Mouse (Mus musculus) stomach, embryonic 14.5 days (tissue): ENCODE measurements at regions not wholly inside any gene's neighbourhood (a gene's known extent, or its start where the extent isn't known, plus 50 kb on each side); places are given as distances from the start of the nearest gene placed in this dataset.

Source experiments
- ATAC-seq: fragments of 200-750 bp; cut with Nextera tagmentation; 2 replicates; pipeline ENCODE4 v1.8.0; 2017; ENCODE audit warnings: low read depth, moderate TSS enrichment; ENCODE audit not compliant: insufficient number of reproducible peaks, insufficient read depth, low FRiP score
- H3K27ac ChIP-seq: fragments of 300-500 bp; sonication (generic); 2 replicates; pipeline ENCODE4 v1.5.1; 2014; ENCODE audit warnings: mild to moderate bottlenecking, low read length, moderate library complexity, mixed read lengths
- H3K27me3 ChIP-seq: fragments of 300-500 bp; sonication (generic); 2 replicates; pipeline ENCODE4 v1.6.1; 2014; ENCODE audit warnings: low read length, control low read depth, mixed read lengths; ENCODE audit not compliant: control insufficient read depth, insufficient read depth
- H3K36me3 ChIP-seq: fragments of 300-500 bp; sonication (generic); 2 replicates; pipeline ENCODE4 v1.6.1; 2014; ENCODE audit warnings: mild to moderate bottlenecking, control low read depth, low read length, moderate library complexity, mixed read lengths; ENCODE audit not compliant: control insufficient read depth, insufficient read depth
- H3K4me1 ChIP-seq: fragments of 300-500 bp; sonication (generic); 2 replicates; pipeline ENCODE4 v1.6.1; 2014; ENCODE audit warnings: low read length, control low read depth, mixed read lengths; ENCODE audit not compliant: control insufficient read depth, insufficient read depth
- H3K4me2 ChIP-seq: fragments of 300-500 bp; sonication (generic); replicated peaks from 2 replicates; pipeline ENCODE4 v1.6.1; 2014; ENCODE audit warnings: low read depth, low read length, control low read depth
- H3K4me3 ChIP-seq: fragments of 300-500 bp; sonication (generic); 2 replicates; pipeline ENCODE4 v1.5.1; 2014; ENCODE audit warnings: low read depth, low read length, control low read depth
- H3K9ac ChIP-seq: fragments of 300-500 bp; sonication (generic); replicated peaks from 2 replicates; pipeline ENCODE4 v1.6.1; 2014; ENCODE audit warnings: low read depth, mild to moderate bottlenecking, control low read depth, low read length, moderate library complexity, mixed read lengths
- H3K9me3 ChIP-seq: fragments of 300-500 bp; sonication (generic); 2 replicates; pipeline ENCODE4 v1.6.1; 2016; ENCODE audit warnings: low read depth, low read length, control low read depth; ENCODE audit not compliant: control insufficient read depth
- WGBS: fragments of 180-500 bp; shearing (Covaris S2); extraction: QIAGEN DNeasy Blood & Tissue Kit; methylation state at CpG from one replicate; pipeline ENCODE4 v1.1.7; 2014; 5-methylcytosine and 5-hydroxymethylcytosine counted together

DNA sequence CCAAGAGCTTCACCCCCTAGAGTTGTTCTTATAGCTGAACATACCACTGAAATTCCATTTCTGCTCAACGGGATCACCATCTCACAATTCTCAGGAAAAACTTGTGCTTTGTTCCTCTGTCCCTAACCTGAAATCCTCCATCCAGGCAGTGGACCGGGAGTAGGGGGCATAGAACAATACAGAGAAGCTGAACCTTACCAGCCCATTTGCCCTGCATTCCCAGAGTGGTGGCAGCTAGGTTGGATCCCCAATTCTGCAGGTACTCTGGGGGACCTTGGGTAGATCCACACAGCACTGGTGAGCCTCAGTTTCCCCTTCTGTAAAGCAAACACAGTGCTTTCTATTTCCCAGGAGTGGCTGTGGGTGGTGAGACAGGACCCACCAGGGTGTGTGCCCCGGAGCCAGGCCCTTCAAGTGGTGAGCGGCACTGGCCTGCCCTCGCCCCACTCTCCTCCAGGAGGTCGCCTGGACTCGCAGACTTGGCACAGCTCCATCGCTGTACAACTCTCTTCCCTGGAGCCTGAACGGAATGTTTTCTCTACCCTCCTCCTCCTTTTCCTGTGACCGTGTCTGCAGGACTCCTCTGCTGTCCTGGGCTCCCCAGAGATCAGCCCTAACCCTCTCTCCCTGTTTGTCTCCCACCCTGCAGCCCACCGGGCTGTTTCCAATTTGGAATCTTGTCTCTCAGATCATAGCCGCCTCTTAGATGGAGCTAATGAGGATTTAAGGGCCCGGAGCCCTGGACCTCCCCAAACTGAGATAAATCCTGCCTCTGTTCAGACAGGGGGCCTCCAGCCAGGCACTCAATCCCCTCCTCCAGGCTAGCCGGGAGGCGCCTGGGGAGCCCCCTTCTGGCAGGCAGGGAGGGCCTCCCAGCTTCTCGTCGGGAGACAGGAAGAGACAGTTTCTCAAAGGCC, 52.3 kb upstream of the Cux1 start:
- H3K27me3 ChIP-seq: no peaks in the 10 kb centered on the region

DNA sequence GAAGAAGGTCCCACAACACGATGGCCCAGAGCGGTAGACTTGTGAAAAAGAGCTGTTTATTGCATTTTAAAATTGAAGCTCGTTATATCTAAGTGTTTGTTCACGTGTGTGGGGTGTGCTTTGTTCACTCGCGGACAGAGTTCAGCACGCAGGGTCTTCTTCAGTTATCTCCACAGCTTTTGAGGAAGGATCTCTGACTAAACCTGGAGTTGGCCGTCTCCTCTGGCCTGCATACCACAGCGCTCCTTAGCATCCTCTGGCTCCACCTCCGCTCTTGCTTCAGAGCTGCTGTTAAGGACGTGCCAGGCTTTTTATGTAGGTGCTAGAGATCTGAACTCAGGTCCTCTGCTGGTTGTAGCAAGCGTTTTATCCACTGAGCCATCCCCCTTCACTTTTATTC, 52.9 kb upstream of the Cux1 start:
- no peak for ATAC-seq
- no peaks in the 10 kb centered on the region for H3K9me3 ChIP-seq
- 23% methylated on average over 12 of the region's 12 CpGs for WGBS
- H3K9ac ChIP-seq: no peak overlapping the region
- H3K36me3 ChIP-seq: no peaks in the 10 kb centered on the region
- no peaks in the 10 kb centered on the region for H3K27me3 ChIP-seq
- peak overlapping the region; percentile 21; the same call in 1 of the 2 replicates for H3K27ac ChIP-seq
- peak overlapping the region; percentile 34 for H3K4me2 ChIP-seq
- peaks cover 15% of the 10 kb centered on the region for H3K4me1 ChIP-seq
- no peak overlapping the region for H3K4me3 ChIP-seq

More for the DNA sequence above, 52.3 kb upstream of the Cux1 start:
- peak overlapping the region; percentile 34 for H3K4me2 ChIP-seq
- H3K9me3 ChIP-seq: no peaks in the 10 kb centered on the region
- peak; percentile 62; the same call in 1 of the 2 replicates for ATAC-seq
- 6% methylated on average over 17 of the region's 17 CpGs for WGBS
- peaks cover 15% of the 10 kb centered on the region for H3K4me1 ChIP-seq
- H3K4me3 ChIP-seq: no peak overlapping the region
- no peaks in the 10 kb centered on the region for H3K36me3 ChIP-seq
- no peak overlapping the region for H3K9ac ChIP-seq
- H3K27ac ChIP-seq: peak overlapping the region; percentile 21

DNA sequence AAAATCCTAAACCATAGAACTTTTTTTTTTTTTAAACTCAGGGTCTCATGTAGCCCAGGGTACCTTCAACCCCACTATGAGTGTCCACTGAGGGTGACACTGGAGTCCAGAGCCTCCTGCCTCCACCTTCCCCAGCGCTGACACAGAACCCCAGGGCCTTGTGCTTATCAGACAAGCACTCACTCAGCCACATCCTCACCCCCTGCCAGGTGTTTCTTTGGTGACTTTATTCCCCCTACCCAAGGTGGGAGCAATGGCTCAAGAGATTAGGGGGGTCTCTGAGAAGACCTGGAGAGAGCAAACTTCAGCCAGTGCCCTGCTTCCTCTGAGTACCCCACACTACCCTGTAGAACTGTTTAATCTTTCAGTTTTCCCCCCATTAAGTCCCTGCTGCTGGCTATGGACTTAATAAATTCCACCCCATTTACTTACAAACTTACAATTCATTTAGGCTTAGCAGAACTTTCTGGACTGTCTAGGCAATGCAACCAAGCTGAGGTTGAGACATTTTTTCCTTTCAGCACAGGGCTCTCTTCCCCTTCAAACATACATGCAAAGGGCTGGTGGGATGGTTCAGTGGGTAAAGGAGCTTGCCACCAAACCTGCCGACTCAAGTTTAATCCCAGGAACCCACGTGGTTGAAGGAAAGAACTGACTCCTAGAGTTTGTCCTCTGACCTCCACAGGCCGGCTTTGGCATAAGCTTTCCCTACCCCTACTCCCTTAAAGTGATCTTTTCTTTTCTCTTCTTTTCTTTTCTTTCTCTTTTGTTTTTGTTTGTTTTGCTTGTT, 54.2 kb upstream of the Cux1 start:
- no peak overlapping the region for H3K9ac ChIP-seq
- H3K36me3 ChIP-seq: no peaks in the 10 kb centered on the region
- 38% methylated on average over 4 of the region's 4 CpGs for WGBS
- H3K4me2 ChIP-seq: no peak overlapping the region
- no peaks in the 10 kb centered on the region for H3K27me3 ChIP-seq
- H3K27ac ChIP-seq: no peak overlapping the region
- no peaks in the 10 kb centered on the region for H3K9me3 ChIP-seq
- no peak overlapping the region for H3K4me3 ChIP-seq
- ATAC-seq: no peak
- H3K4me1 ChIP-seq: peaks cover 15% of the 10 kb centered on the region

DNA sequence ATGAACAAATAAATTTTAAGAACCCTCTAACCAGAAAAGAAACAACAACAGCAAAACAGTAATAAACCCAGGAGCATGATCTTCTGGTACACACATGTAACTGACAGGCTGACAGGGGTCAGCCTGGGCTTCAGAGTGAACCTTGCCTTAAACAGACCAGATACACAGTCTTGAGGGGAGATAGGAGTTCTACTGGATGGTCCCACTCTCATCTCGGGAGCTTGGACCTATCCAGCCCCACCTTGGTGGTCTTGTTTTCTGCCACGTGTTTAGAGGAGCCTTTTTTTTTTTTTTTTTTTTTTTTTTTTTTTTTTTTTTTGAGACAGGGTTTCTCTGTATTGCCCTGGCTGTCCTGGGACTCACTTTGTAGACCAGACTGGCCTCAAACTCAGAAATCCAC, 54.9 kb upstream of the Cux1 start:
- H3K36me3 ChIP-seq: no peaks in the 10 kb centered on the region
- no peak for ATAC-seq
- no peak overlapping the region for H3K4me3 ChIP-seq
- peaks cover 15% of the 10 kb centered on the region for H3K4me1 ChIP-seq
- H3K4me2 ChIP-seq: no peak overlapping the region
- 19% methylated on average over 2 of the region's 2 CpGs for WGBS
- no peaks in the 10 kb centered on the region for H3K27me3 ChIP-seq
- H3K9me3 ChIP-seq: no peaks in the 10 kb centered on the region
- H3K27ac ChIP-seq: no peak overlapping the region
- H3K9ac ChIP-seq: no peak overlapping the region

DNA sequence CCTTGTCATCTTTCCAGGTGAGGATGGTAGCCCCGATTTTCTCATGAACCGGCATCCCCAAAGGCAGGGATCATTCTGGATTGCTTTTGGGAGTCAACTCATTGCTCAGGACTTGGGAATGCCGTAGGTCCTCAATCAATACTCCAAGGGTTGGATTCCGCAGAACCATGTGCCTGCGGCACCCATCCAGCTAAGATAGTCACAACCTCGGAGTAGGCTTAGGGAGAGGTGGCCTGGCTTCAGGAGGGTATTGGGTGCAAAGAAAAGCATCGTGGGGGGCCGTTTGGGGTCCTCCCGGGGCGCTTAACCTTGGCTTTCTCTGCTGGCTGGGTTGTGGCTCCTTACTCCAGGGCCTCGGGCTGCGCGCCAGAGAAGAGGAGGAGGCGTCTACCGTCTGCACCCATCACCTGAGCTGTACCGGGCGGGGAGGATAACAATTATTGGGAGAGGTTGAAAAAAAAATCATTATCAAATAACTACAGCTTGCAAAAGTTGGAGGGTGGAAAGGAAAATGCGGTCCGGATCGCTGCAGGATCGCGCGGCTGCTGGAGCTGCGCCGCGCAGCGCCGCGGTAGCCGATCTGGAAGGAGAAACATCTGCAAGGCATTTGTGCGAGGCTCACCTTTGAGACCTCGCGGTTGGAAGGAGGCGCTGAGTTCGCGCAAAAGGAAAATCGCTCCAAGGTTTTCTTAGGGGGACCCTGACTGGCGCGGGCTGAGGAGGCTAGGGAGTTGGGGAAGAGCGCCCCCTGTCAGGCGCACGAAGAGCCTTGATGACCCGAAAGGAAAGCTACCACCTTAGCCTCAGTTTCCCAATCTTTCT, 55.6 kb upstream of the Cux1 start:
- H3K9ac ChIP-seq: no peak overlapping the region
- H3K9me3 ChIP-seq: no peaks in the 10 kb centered on the region
- ATAC-seq: peak; percentile 56; the same call in 1 of the 2 replicates
- peak overlapping the region; percentile 79 for H3K4me2 ChIP-seq
- H3K27ac ChIP-seq: no peak overlapping the region
- H3K36me3 ChIP-seq: no peaks in the 10 kb centered on the region
- peaks cover 15% of the 10 kb centered on the region for H3K4me1 ChIP-seq
- 4% methylated on average over 43 of the region's 43 CpGs for WGBS
- peak overlapping the region; percentile 35 for H3K4me3 ChIP-seq
- no peaks in the 10 kb centered on the region for H3K27me3 ChIP-seq

DNA sequence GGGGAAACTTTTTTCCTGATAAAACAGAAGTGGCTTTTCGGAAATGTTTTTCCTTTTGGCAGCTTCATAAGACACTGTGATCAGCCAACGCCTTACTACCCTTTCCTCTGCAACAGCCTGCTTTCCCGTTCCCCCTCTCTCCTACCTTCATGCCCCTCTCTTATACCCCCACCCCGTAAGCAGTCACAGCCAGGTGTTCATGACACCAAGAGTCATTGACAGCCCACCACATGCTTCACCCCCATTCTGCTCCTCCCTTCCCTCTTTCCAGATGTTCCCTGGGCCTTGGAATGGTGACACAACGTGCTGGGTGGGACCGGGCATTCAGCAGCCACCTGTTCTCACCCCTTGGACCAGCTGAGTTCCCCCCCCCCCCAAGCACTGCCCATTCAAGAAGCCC, 56.5 kb upstream of the Cux1 start:
- no peak overlapping the region for H3K4me3 ChIP-seq

DNA sequence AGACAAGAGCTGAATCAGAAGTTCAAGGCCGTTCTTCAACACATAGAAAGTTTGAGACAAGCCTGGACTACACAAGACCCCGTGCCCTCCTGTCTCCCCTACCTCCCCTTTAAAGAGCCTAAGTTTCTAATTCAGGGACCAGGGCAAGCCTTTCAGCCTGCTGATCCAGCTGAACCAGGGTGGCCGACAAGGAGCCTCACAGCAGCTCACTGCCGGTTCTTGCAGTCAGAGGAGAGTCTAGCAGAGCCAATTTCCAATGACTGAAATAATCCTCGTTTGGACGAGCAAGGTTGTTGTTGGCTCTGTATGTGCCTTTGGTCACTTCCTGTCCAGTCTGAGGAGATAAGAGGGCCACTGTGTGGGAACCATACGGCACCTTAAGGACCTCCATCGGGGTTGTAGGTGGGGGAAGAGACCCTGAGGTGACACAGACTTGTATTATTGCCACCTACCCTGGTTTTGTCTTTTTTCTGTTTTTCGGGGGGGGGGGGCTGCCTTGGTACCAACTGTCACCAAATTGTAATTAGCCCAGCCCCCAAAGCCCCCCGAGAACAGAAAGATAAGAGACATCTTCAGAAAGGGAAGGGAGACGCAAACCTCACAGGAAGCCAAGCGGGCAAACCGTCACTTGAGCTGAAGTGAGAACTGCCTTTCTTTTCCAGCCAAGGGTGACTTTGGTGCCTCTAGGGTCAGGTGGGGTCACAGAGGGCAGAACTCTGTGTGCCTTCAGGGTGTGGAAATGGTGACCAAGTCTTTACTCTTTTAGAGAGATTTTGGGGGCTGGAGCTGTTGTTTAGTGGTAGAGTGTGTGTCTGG, 58.1 kb upstream of the Cux1 start:
- H3K9me3 ChIP-seq: no peaks in the 10 kb centered on the region
- no peak overlapping the region for H3K4me3 ChIP-seq
- WGBS: 59% methylated on average over 13 of the region's 13 CpGs
- H3K9ac ChIP-seq: no peak overlapping the region
- no peaks in the 10 kb centered on the region for H3K27me3 ChIP-seq
- H3K4me2 ChIP-seq: no peak overlapping the region
- no peaks in the 10 kb centered on the region for H3K36me3 ChIP-seq
- H3K27ac ChIP-seq: no peak overlapping the region
- peaks cover 7% of the 10 kb centered on the region for H3K4me1 ChIP-seq
- ATAC-seq: no peak

More for the DNA sequence above, 56.5 kb upstream of the Cux1 start:
- WGBS: 52% methylated on average over 6 of the region's 6 CpGs
- H3K4me1 ChIP-seq: peaks cover 15% of the 10 kb centered on the region
- H3K9me3 ChIP-seq: no peaks in the 10 kb centered on the region
- H3K36me3 ChIP-seq: no peaks in the 10 kb centered on the region
- H3K4me2 ChIP-seq: no peak overlapping the region
- H3K9ac ChIP-seq: no peak overlapping the region
- ATAC-seq: no peak
- H3K27ac ChIP-seq: no peak overlapping the region
- no peaks in the 10 kb centered on the region for H3K27me3 ChIP-seq
